8 mouse cellular contexts compared by ENCODE assay signal in the genomic region with DNA sequence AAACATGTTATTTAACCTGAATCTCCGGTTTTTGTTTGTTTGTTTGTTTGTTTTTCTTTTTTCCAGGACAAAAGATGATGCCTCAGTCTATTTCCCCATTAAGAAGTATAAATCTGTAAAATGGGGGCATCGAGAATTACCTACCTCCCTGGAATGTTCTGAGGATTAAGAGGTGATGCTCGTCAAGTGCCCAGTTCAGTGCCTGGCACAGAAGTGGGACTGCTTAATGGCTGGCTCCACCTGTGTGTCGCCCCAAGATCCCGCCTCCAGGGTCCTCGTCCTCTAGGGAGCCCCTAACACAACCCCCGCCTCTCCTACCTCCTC. TPM values are rescaled to one million over a fixed set of nuclear protein-coding genes. Genes with fewer than 3 reads are reported as not detected.
DNase-seq lines count a peak whose midpoint lies in the region; ATAC-seq and TF ChIP-seq lines count a peak whose summit lies in the region.

No protein-coding gene starts in this region.

- H3K4me2 ChIP-seq in embryonic facial prominence, embryonic 12.5 days (replicated peaks), result peak overlapping the region; percentile 85
- H3K4me2 ChIP-seq in intestine, embryonic 14.5 days (ENCODE audit: low read length), result peak overlapping the region; percentile 98
- H3K4me2 ChIP-seq in midbrain, postnatal 0 days (ENCODE audit: low read depth, low read length, poor library complexity, severe bottlenecking), result peak overlapping the region; percentile 95

- H3K9me3 ChIP-seq in embryonic facial prominence, embryonic 12.5 days, result no peaks in the 10 kb centered on the region
- no peaks in the 10 kb centered on the region for H3K9me3 ChIP-seq in intestine, embryonic 14.5 days (ENCODE audit: control insufficient read depth, low read length)
- no peaks in the 10 kb centered on the region for H3K9me3 ChIP-seq in midbrain, postnatal 0 days (ENCODE audit: low read length)

- WGBS in embryonic facial prominence, embryonic 12.5 days, result 10% methylated on average over 7 of the region's 7 CpGs
- WGBS in intestine, embryonic 14.5 days, result 8% methylated on average over 7 of the region's 7 CpGs
- 8% methylated on average over 7 of the region's 7 CpGs for WGBS in midbrain, postnatal 0 days

- no peak for TF ChIP-seq CTCF in layer of hippocampus, adult 2 months (conservative IDR thresholded peaks at IDR 0.05)
- no peak; the same call in 1 of the 2 replicates for TF ChIP-seq CTCF in midbrain, postnatal 0 days (IDR thresholded peaks at IDR 0.05)

- no peak for ATAC-seq in embryonic facial prominence, embryonic 12.5 days (ENCODE audit: insufficient number of reproducible peaks, insufficient read depth, low FRiP score, low TSS enrichment)
- ATAC-seq in intestine, embryonic 14.5 days (replicated peaks; ENCODE audit: low FRiP score, low TSS enrichment, low read depth), result no peak
- ATAC-seq in midbrain, postnatal 0 days (ENCODE audit: low FRiP score), result no peak

- H3K36me3 ChIP-seq in embryonic facial prominence, embryonic 12.5 days, result peaks cover 52% of the 10 kb centered on the region
- H3K36me3 ChIP-seq in intestine, embryonic 14.5 days (ENCODE audit: control insufficient read depth, insufficient read depth, low read length), result peaks cover 56% of the 10 kb centered on the region
- peaks cover 42% of the 10 kb centered on the region for H3K36me3 ChIP-seq in midbrain, postnatal 0 days (ENCODE audit: insufficient read depth, low read length)

- no peak for DNase-seq in layer of hippocampus, adult 2 months (ENCODE audit: low spot score in 2 of 2)
- no peak for DNase-seq in layer of hippocampus, adult 9-10 months (ENCODE audit: low spot score)
- DNase-seq in intestine, embryonic 14.5 days (ENCODE audit: low spot score), result no peak
- DNase-seq in midbrain, postnatal 0 days (ENCODE audit: low spot score), result no peak
- DNase-seq in layer of hippocampus, postnatal 25 days (ENCODE audit: extremely low spot score in 1 of 2, low spot score in 1 of 2), result no peak
- no peak for DNase-seq in right cerebral cortex, postnatal 10 days (ENCODE audit: low spot score in 2 of 2)
- no peak for DNase-seq in layer of hippocampus, postnatal 10 days (ENCODE audit: low spot score in 2 of 2)

- H3K9ac ChIP-seq in embryonic facial prominence, embryonic 12.5 days, result peak overlapping the region; percentile 94
- peak overlapping the region; percentile 94 for H3K9ac ChIP-seq in intestine, embryonic 14.5 days (ENCODE audit: low read length)
- H3K9ac ChIP-seq in midbrain, postnatal 0 days (replicated peaks; ENCODE audit: low read length, poor library complexity, severe bottlenecking), result peak overlapping the region; percentile 97

- H3K4me3 ChIP-seq in layer of hippocampus, adult 2 months, result peak overlapping the region; percentile 77
- H3K4me3 ChIP-seq in embryonic facial prominence, embryonic 12.5 days, result peak overlapping the region; percentile 95
- H3K4me3 ChIP-seq in intestine, embryonic 14.5 days (ENCODE audit: low read depth, low read length), result peak overlapping the region; percentile 68
- H3K4me3 ChIP-seq in midbrain, postnatal 0 days (ENCODE audit: low read depth, low read length), result peak overlapping the region; percentile 99

- H3K27me3 ChIP-seq in embryonic facial prominence, embryonic 12.5 days, result no peaks in the 10 kb centered on the region
- H3K27me3 ChIP-seq in intestine, embryonic 14.5 days (replicated peaks; ENCODE audit: control insufficient read depth, insufficient read depth, low read length), result no peaks in the 10 kb centered on the region
- H3K27me3 ChIP-seq in midbrain, postnatal 0 days (ENCODE audit: insufficient read depth, low read length), result no peaks in the 10 kb centered on the region

- peaks cover 10% of the 10 kb centered on the region for H3K4me1 ChIP-seq in embryonic facial prominence, embryonic 12.5 days
- H3K4me1 ChIP-seq in intestine, embryonic 14.5 days (replicated peaks; ENCODE audit: control insufficient read depth, insufficient read depth, low read length), result peaks cover 10% of the 10 kb centered on the region
- H3K4me1 ChIP-seq in midbrain, postnatal 0 days (ENCODE audit: insufficient read depth, low read length), result no peaks in the 10 kb centered on the region; the same call in 1 of the 2 replicates

- H3K27ac ChIP-seq in layer of hippocampus, adult 2 months, result peak overlapping the region; percentile 100
- H3K27ac ChIP-seq in embryonic facial prominence, embryonic 12.5 days, result peak overlapping the region; percentile 92
- peak overlapping the region; percentile 97 for H3K27ac ChIP-seq in intestine, embryonic 14.5 days (ENCODE audit: low read depth)
- peak overlapping the region; percentile 92 for H3K27ac ChIP-seq in midbrain, postnatal 0 days (ENCODE audit: low read depth, low read length)

RNA-seq across cellular contexts. Expression of gene Tada3, which starts 0.5 kb away (rescaled TPM):
- 10 to 100 TPM; 50.5 to 53.5 TPM for total RNA-seq in layer of hippocampus, adult 2 months (2021)
- polyA plus RNA-seq in embryonic facial prominence, embryonic 12.5 days (2016; fragmentation: Nextera tagmentation; extraction: Ambion mirVana), result 52.7 and 53.4 TPM in 2 replicates
- polyA plus RNA-seq in intestine, embryonic 14.5 days (2014; fragmentation: Nextera tagmentation; extraction: Ambion mirVana), result 50.5 and 53.4 TPM in 2 replicates
- 27.8 and 31.0 TPM in 2 replicates for total RNA-seq in midbrain, postnatal 0 days (2014; rRNA removed)
- 73.8 and 74.0 TPM in 2 replicates for polyA plus RNA-seq in midbrain, postnatal 0 days (2015; fragmentation: Nextera tagmentation; extraction: Ambion mirVana)
- 10 to 100 TPM; 50.1 to 53.2 TPM for total RNA-seq in layer of hippocampus, postnatal 25 days (2021)
- 10 to 100 TPM; 51.0 to 58.4 TPM for total RNA-seq in layer of hippocampus, postnatal 10 days (2021)

RNA-seq across cellular contexts. Expression of gene Arpc4, which starts 0.8 kb away (rescaled TPM):
- 100 to 1,000 TPM; 308 to 330 TPM for total RNA-seq in layer of hippocampus, adult 2 months (2021)
- 354 and 364 TPM in 2 replicates for polyA plus RNA-seq in embryonic facial prominence, embryonic 12.5 days (2016; fragmentation: Nextera tagmentation; extraction: Ambion mirVana)
- polyA plus RNA-seq in intestine, embryonic 14.5 days (2014; fragmentation: Nextera tagmentation; extraction: Ambion mirVana), result 221 and 234 TPM in 2 replicates
- 190 and 200 TPM in 2 replicates for total RNA-seq in midbrain, postnatal 0 days (2014; rRNA removed)
- 505 TPM in 2 replicates for polyA plus RNA-seq in midbrain, postnatal 0 days (2015; fragmentation: Nextera tagmentation; extraction: Ambion mirVana)
- 100 to 1,000 TPM; 320 to 364 TPM for total RNA-seq in layer of hippocampus, postnatal 25 days (2021)
- total RNA-seq in layer of hippocampus, postnatal 10 days (2021), result 100 to 1,000 TPM; 324 to 337 TPM

RNA-seq across cellular contexts. Expression of gene Ttll3, which starts 11.9 kb away (rescaled TPM):
- total RNA-seq in layer of hippocampus, adult 2 months (2021), result 10 to 100 TPM; 15.5 to 23.2 TPM
- polyA plus RNA-seq in embryonic facial prominence, embryonic 12.5 days (2016; fragmentation: Nextera tagmentation; extraction: Ambion mirVana), result 6.3 and 6.4 TPM in 2 replicates
- 2.5 and 4.0 TPM in 2 replicates for polyA plus RNA-seq in intestine, embryonic 14.5 days (2014; fragmentation: Nextera tagmentation; extraction: Ambion mirVana)
- 10.0 and 20.0 TPM in 2 replicates for total RNA-seq in midbrain, postnatal 0 days (2014; rRNA removed)
- polyA plus RNA-seq in midbrain, postnatal 0 days (2015; fragmentation: Nextera tagmentation; extraction: Ambion mirVana), result 10.2 and 14.6 TPM in 2 replicates
- total RNA-seq in layer of hippocampus, postnatal 25 days (2021), result 10 to 100 TPM; 13.1 to 20.7 TPM
- 10 to 100 TPM; 11.2 to 13.2 TPM for total RNA-seq in layer of hippocampus, postnatal 10 days (2021)

RNA-seq across cellular contexts. Expression of gene Camk1, which starts 33.4 kb away (rescaled TPM):
- total RNA-seq in layer of hippocampus, adult 2 months (2021), result 10 to 100 TPM; 45.4 to 52.0 TPM
- polyA plus RNA-seq in embryonic facial prominence, embryonic 12.5 days (2016; fragmentation: Nextera tagmentation; extraction: Ambion mirVana), result 94.1 and 96.3 TPM in 2 replicates
- polyA plus RNA-seq in intestine, embryonic 14.5 days (2014; fragmentation: Nextera tagmentation; extraction: Ambion mirVana), result 94.8 and 101 TPM in 2 replicates
- total RNA-seq in midbrain, postnatal 0 days (2014; rRNA removed), result 102 and 119 TPM in 2 replicates
- 132 and 142 TPM in 2 replicates for polyA plus RNA-seq in midbrain, postnatal 0 days (2015; fragmentation: Nextera tagmentation; extraction: Ambion mirVana)
- 10 to 100 TPM; 46.7 to 51.6 TPM for total RNA-seq in layer of hippocampus, postnatal 25 days (2021)
- total RNA-seq in layer of hippocampus, postnatal 10 days (2021), result 10 to 100 TPM; 59.5 to 64.3 TPM

RNA-seq across cellular contexts. Expression of gene Rpusd3, which starts 42.0 kb away (rescaled TPM):
- total RNA-seq in layer of hippocampus, adult 2 months (2021), result 10 to 100 TPM; 40.2 to 44.4 TPM
- 26.0 and 28.6 TPM in 2 replicates for polyA plus RNA-seq in embryonic facial prominence, embryonic 12.5 days (2016; fragmentation: Nextera tagmentation; extraction: Ambion mirVana)
- polyA plus RNA-seq in intestine, embryonic 14.5 days (2014; fragmentation: Nextera tagmentation; extraction: Ambion mirVana), result 21.9 and 27.4 TPM in 2 replicates
- 17.1 and 53.8 TPM in 2 replicates for total RNA-seq in midbrain, postnatal 0 days (2014; rRNA removed)
- 22.0 and 27.2 TPM in 2 replicates for polyA plus RNA-seq in midbrain, postnatal 0 days (2015; fragmentation: Nextera tagmentation; extraction: Ambion mirVana)
- 10 to 100 TPM; 32.7 to 32.9 TPM for total RNA-seq in layer of hippocampus, postnatal 25 days (2021)
- total RNA-seq in layer of hippocampus, postnatal 10 days (2021), result 10 to 100 TPM; 21.3 to 26.9 TPM
